Mouse (Mus musculus): ENCODE measurements around the gene Sec61a1. TPM values are rescaled to one million over a fixed set of nuclear protein-coding genes. Genes with fewer than 3 reads are reported as not detected.

The Sec61a1 gene
- total RNA-seq, 2 experiments from 2014 or later = 36.8 to 44.6 TPM

GRCm38 (mm10) chr6:88516667-88517066 is 2.0 kb downstream of the Sec61a1 start:
- DNase-seq = no peak

- no peak for DNase-seq
Measured at GRCm38 (mm10) chr6:88515971-88516370, 2.7 kb downstream of the Sec61a1 start.

GRCm38 (mm10) chr6:88514546-88514945 is 4.2 kb downstream of the Sec61a1 start:
- no peak for DNase-seq

DNA sequence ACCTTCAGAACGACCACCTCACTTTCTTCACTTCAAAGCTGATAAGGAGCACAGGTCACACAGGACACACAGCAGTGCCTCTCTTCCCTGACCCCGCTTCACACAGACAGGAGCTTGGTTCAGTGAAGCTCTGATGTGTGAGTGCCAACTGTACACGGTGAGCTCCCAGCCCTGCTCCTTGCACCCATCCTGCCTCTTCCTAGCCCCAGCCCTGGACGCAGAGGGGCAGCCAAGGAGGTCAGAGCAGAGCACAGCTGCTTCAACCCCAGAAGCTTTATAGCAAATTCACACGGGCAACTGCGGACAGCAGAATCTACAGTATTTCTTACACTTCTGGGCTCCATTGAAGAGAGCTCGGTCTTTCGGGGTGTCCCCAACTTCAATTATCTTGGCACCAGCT is 4.7 kb downstream of the Sec61a1 start:
- no peak for DNase-seq

GRCm38 (mm10) chr6:88503044-88503443 is 15.7 kb downstream of the Sec61a1 start:
- no peak for DNase-seq

DNA sequence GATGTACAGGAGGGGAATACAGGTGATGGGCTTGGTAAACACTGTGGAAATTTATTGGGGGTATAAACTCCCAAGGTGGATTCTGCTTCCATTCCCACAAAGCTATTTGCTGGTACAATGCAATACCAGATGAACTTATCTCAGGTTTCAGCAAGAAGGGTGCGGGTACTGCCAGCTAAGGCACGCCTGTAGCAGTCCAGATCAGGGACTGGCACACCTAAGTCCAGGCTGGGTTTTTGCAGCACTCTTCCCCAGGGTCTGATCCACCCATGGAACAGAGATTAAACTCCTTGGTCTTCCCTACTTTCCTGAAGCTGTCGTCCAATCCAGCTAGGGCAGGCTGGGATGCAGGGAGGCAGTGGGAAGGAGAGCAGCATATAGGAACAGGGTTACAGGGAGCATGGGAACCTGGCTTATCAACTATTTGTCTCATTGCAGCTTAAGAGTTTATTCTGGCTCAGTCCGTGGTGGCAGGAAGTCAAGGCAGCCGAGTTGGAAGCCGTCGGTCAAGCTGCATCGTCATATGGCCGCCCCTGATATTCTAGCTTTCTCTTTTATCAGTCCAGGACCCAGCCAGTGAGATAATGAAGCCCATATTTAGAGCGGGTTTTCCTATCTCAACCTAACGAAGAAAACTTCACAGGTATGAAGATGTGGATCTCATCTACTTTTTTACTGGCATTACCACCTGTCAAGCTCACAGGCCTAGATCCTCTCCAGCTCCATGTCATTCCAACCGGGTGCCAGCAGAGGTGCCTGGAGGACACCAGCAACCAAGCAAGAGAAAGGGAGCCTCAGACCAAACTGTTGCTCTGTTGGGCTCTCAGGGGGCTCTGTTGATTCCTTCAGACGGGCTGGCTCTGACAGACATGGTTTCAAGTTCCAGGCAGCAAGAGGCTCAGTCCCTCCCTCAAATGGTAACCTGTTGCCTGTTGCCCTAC is 16.4 kb downstream of the Sec61a1 start:
- DNase-seq = peak in 1 of 2 experiments; percentile 32

DNA sequence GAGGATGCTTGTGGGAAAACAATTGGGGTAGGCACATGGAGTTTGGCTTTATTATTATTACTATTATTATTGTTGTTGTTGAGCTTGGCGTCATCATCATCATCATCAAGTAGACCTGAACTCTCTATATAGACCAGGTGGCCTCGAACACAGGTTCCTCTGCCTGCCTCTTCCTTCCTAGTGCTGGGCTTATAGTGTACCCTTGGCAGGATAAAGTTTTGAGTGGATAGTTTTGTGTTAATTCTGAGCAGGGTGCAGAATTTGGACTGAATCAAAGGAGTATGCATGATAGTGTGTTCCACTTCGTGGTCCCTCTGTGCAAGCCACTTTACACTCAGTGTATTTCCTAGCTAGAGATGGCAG is 18.3 kb downstream of the Sec61a1 start:
- DNase-seq = no peak

GRCm38 (mm10) chr6:88499481-88500404 is 19.0 kb downstream of the Sec61a1 start:
- peak; percentile 48 to 69 for DNase-seq

DNA sequence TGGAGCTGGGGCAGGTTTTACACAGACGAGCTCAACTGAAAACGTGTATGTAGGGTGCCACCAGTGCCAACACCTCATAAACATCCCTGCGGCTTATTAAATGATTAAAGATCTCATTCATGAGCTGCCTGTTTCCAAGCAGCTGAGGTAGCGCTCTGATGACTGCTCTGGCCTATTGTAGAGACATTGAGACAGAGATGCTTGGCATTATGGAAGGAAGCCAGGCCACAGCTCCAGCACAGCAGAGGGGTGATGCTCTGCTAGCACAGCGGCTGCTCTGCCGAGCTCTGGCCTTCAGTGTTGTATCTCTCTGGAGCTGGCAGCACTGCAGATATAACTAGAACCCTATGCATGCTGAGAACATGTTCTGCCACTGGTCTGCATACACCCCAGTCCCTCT is 25.0 kb downstream of the Sec61a1 start:
- DNase-seq = no peak

GRCm38 (mm10) chr6:88490629-88491354 is 27.9 kb downstream of the Sec61a1 start:
- DNase-seq = peak; percentile 68 to 71

GRCm38 (mm10) chr6:88489834-88490233 is 28.9 kb downstream of the Sec61a1 start:
- DNase-seq = no peak

GRCm38 (mm10) chr6:88489026-88489425 is 29.7 kb downstream of the Sec61a1 start:
- no peak for DNase-seq

DNA sequence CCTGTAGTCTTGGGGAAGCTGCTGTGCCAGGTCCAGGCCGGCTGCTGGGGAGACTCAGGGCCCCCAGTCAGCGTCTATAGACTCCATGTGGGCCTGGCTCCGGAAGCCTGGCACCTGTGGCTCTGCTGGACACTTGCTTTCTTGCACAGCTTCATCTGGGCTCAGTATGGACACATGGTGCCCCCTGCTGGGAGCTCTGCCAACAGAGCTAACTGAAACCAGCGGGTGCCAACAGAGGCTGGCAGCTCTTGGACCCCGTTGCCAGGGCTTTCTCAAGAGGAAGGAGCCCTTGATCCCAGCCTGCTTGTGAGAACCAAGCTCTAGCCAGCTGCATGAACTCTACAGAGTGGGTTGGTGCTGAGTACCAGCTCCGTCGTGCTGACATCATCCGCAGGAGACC is 31.8 kb downstream of the Sec61a1 start:
- peak; percentile 33 to 49 for DNase-seq

DNA sequence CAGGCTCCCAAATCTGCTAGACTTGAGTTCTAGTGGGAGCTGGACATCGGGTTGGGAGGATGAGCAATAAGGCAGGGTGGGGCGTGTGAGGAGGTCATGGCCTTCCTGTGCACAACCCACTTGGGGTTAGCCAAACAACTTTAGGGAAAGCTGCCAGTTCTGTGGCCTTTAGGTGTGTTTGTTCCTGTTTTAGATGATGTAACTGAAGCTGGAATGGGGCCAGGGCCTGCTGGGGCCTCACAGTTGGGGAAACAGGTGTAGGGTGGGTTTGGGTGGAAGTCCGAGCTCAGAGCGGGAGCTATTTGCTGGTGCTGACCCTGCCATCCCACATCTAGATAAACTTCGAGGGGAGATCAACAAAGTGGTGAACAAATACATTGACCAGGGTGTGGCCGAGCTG is 33.3 kb downstream of the Sec61a1 start:
- DNase-seq = peak; percentile 47 to 67

GRCm38 (mm10) chr6:88483913-88484312 is 34.8 kb downstream of the Sec61a1 start:
- no peak for DNase-seq

DNA sequence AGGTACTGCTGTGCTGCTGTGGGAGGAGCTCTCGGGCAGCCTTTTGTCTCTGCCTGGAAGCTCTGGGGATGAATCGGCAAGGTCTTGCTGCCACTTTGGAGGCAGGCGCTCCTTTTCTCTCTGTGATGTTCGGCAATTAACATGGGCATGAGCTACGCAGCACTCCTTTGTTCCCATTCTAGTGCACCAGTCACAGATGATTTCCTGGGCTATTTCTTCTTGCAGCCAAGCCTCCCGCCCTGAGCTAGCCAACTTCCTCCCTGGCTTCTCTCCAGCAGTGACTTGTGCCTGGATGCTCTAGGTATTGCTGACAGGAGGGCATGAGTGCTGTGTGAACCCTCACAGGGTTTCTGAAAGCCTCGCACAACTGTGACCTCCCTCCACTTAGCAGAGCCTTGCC is 35.6 kb downstream of the Sec61a1 start:
- peak; percentile 54 to 58 for DNase-seq

GRCm38 (mm10) chr6:88480421-88480820 is 38.3 kb downstream of the Sec61a1 start:
- no peak for DNase-seq

DNA sequence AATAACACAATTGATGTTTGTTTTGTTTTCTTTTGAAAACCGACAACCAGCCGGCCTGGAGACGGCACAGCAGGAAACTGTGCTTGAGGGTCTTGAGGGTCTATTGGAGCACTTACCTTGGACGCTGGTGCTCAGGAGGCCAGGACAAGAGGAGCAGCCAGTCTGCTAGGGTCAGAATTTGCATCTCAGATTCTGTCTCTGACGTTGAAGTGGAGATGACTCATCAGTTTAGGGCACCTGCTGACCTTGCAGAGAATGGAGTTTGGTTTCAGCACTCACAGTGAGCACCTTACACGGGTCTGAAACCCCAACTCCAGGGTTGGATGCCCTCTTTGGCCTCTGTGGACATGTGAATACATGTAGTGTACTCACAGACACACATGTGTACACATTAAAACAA is 48.8 kb downstream of the Sec61a1 start:
- no peak for DNase-seq

DNA sequence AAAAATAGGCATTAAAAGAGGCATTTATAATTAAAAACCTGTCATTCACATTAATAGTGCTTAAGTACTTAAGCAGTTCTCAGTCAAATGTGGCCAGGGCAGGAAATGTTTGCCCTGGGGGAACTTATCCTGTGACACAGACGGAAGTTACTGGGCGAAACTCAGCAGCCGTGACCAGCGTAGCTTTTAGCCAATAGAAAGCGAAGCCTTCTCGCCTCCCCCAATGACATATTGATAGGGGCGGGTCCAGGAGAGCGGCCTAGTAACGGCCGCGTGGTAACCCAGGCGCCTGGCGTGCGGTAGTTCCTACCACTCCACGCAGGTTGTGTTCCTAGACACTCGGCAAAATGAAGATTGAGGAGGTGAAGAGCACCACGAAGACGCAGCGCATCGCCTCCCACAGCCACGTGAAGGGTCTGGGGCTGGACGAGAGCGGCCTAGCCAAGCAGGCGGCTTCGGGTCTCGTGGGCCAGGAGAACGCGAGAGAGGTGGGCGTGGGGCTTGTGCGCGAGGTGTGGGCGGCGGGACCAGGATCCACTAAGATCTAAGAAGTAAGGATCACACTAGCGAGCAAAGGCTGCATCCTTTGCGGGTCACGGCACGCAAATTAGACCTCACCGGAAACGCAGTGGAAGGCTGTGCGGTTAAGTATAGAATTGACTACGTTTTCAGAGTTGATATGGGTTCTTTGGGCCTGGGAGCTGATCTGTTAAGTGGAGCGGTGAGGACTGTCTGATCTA is 53.4 kb downstream of the Sec61a1 start, which contains the start of gene Ruvbl1:
Gene Ruvbl1 (plus strand): TSS at position 229 of the 740 bp plus-strand sequence.
- peak; percentile 93 to 96 for DNase-seq

DNA sequence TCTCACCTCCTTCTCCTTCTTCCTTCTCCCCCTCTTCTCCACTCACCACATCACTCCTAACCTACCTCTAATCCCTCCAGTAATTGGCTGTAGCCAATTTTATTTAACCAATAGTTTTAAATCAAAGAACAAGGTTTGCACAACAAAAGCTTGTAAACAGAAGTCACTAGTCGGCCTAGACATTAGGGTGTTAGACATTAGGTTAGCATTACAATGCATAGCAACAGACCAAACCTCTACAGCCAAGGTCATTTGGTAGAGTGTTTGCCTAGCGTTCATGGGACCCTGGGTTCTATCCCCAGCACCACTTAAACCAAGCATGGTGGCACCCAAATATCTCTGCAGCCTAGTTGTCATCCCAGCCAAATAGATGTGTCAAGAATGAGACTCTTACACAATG is 64.2 kb downstream of the Sec61a1 start:
- no peak for DNase-seq

Data from heart, adult 18-20 months (tissue).